Mouse (Mus musculus) embryonic fibroblast, embryonic 13.5 days (primary cell): ENCODE measurements around the gene Acbd6.

Experiments
- CTCF ChIP-seq: IDR thresholded peaks from 2 replicates; pipeline ENCODE4 v1.5.1; 2011; ENCODE audit warnings: mild to moderate bottlenecking, control low read depth, low read length, moderate library complexity, borderline replicate concordance; ENCODE audit not compliant: insufficient read depth
- POLR2A ChIP-seq: IDR thresholded peaks from 2 replicates; pipeline ENCODE4 v1.6.1; 2011; ENCODE audit warnings: low read depth, mild to moderate bottlenecking, control low read depth, low read length, moderate library complexity

DNA sequence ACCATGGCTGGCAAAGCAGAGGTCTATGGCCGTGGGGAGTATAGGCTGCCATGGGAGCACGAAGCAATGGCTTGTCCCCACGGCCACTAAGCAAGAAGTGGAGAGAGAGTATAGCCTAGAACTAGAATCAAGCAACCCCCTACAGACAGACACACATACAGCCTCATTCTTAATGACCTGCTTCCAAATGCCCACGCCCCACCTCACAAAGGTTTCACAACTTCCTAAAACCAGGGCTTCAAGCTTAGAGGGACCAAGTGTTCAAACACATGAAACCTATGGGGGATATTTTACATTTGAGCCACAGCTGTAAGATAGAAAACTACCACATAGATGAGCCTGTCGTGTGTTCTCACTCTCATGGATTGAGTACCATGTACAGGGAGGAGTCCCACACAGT is 25.5 kb upstream of the Acbd6 start:
- no peak for TF ChIP-seq CTCF
- no peak for TF ChIP-seq POLR2A
